Mouse (Mus musculus): ENCODE data around the gene Sh3gl3. TPM values are rescaled to one million over a fixed set of nuclear protein-coding genes. Genes with fewer than 3 reads are reported as not detected.

The Sh3gl3 gene
- not detected in 2 replicates for polyA plus RNA-seq (2012; ENCODE audit: insufficient read depth, low replicate concordance)

DNA sequence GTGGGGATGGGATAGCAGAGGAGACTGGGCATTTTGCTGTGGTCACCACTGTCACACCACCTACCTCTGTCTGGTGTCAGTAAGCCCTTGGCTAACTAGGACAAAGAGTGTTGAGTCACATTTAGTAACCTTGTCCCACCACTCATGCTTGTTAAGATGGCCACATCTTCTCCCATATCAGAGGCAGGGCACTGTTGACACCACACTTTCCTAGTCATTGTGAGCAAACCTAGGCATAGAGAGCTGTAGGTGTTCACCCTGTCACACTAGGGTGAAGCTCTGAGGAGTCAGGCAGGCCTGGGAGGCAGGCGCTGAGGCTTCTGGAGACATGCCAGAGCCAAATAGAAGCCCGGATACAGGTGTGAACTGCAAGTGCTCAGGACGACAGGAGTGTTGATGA lies at the start of gene Sh3gl3:
Gene Sh3gl3 (plus strand): TSS at position 301 of the 400 bp plus-strand sequence.
- no peak for TF ChIP-seq GATA1 (IDR thresholded peaks at IDR 0.05; ENCODE audit: borderline replicate concordance, low read length)
- TF ChIP-seq FLI1 (IDR thresholded peaks at IDR 0.05; ENCODE audit: low read length): no peak
- peaks cover 26% of the 10 kb centered on the region for H3K27me3 ChIP-seq (replicated peaks)
- peak within 1 kb of the TSS; percentile 71 for H3K4me3 ChIP-seq (replicated peaks)
- H3K4me1 ChIP-seq: peaks cover 9% of the 10 kb centered on the region
- H3K36me3 ChIP-seq (replicated peaks; ENCODE audit: low read length): no peaks in the 10 kb centered on the region
- H3K9me3 ChIP-seq: peaks cover 19% of the 10 kb centered on the region

DNA sequence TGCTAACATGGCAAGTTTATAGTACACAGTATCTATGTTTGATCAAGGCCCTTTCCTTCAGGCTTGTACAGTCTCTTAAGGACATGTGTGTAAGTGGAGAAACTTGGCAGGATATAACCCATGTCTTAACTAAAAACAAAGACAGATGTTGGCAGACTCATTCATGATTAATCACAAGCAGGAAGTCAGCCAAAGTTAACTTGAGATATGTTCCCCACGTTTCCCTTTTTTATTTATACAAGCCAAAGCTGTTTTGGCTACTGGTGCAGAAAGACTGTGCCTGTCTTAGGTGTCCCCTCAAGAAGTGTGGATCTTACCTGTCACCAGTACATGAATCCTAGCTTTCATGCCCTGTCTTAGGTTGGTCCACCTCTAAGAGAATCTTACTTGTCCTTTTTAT lies 35.4 kb upstream of the Sh3gl3 start:
- Histone ChIP-seq H3K9me3 (peaks cover 13% of the 10 kb centered on the region), H3K4me1 (no peaks in the 10 kb centered on the region), H3K4me3 (replicated peaks) (no peak overlapping the region), H3K27me3 (replicated peaks) (no peaks in the 10 kb centered on the region), H3K36me3 (replicated peaks; ENCODE audit: low read length) (no peaks in the 10 kb centered on the region)
- TF ChIP-seq FLI1 (IDR thresholded peaks at IDR 0.05; ENCODE audit: low read length) (no peak), GATA1 (IDR thresholded peaks at IDR 0.05; ENCODE audit: borderline replicate concordance, low read length) (no peak)

GRCm38 (mm10) chr7:82147151-82147550 lies 26.5 kb upstream of the Sh3gl3 start:
- Histone ChIP-seq H3K36me3 (replicated peaks; ENCODE audit: low read length) (no peaks in the 10 kb centered on the region), H3K4me1 (no peaks in the 10 kb centered on the region), H3K4me3 (replicated peaks) (no peak overlapping the region), H3K9me3 (peaks cover 5% of the 10 kb centered on the region; the same call in 1 of the 2 replicates), H3K27me3 (replicated peaks) (no peaks in the 10 kb centered on the region)
- no peak for TF ChIP-seq FLI1 (IDR thresholded peaks at IDR 0.05; ENCODE audit: low read length)
- no peak for TF ChIP-seq GATA1 (IDR thresholded peaks at IDR 0.05; ENCODE audit: borderline replicate concordance, low read length)

DNA sequence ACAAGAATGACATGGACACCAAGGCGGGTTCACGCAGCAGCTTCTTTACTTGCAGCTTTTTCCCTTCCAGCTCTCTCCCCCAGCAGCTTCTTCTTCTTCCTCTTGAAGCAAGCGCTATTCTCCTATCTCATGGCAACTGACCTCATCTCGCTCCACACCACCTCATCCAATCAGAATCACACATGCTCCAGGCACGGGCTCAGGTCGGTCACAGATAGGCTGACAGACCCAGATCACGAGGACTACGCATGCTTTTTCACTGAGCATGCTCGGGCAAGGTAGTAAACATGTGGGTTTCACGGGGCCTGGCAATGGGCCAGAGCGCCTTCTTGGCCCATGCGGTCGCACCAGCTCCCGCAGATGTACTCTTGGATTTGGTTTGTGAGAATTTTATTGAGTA lies 9.0 kb upstream of the Sh3gl3 start:
- TF ChIP-seq GATA1 (IDR thresholded peaks at IDR 0.05; ENCODE audit: borderline replicate concordance, low read length) (no peak), FLI1 (IDR thresholded peaks at IDR 0.05; ENCODE audit: low read length) (no peak)
- Histone ChIP-seq H3K27me3 (replicated peaks) (no peaks in the 10 kb centered on the region), H3K4me3 (replicated peaks) (no peak overlapping the region), H3K36me3 (replicated peaks; ENCODE audit: low read length) (no peaks in the 10 kb centered on the region), H3K9me3 (peaks cover 22% of the 10 kb centered on the region), H3K4me1 (no peaks in the 10 kb centered on the region)

- Histone ChIP-seq H3K4me3 (replicated peaks) (peak overlapping the region; percentile 71), H3K36me3 (replicated peaks; ENCODE audit: low read length) (no peaks in the 10 kb centered on the region), H3K4me1 (peaks cover 9% of the 10 kb centered on the region), H3K27me3 (replicated peaks) (peaks cover 26% of the 10 kb centered on the region), H3K9me3 (peaks cover 19% of the 10 kb centered on the region)
- TF ChIP-seq FLI1 (IDR thresholded peaks at IDR 0.05; ENCODE audit: low read length) (no peak), GATA1 (IDR thresholded peaks at IDR 0.05; ENCODE audit: borderline replicate concordance, low read length) (no peak)
These were observed 1.1 kb downstream of the Sh3gl3 start for GRCm38 (mm10) chr7:82174571-82175326.

GRCm38 (mm10) chr7:82175327-82175721 lies 1.7 kb downstream of the Sh3gl3 start:
- peaks cover 26% of the 10 kb centered on the region for H3K27me3 ChIP-seq (replicated peaks)
- H3K36me3 ChIP-seq (replicated peaks; ENCODE audit: low read length): no peaks in the 10 kb centered on the region
- peak overlapping the region; percentile 71 for H3K4me3 ChIP-seq (replicated peaks)
- H3K9me3 ChIP-seq: peaks cover 19% of the 10 kb centered on the region
- TF ChIP-seq GATA1 (IDR thresholded peaks at IDR 0.05; ENCODE audit: borderline replicate concordance, low read length): no peak
- TF ChIP-seq FLI1 (IDR thresholded peaks at IDR 0.05; ENCODE audit: low read length): no peak
- peaks cover 9% of the 10 kb centered on the region for H3K4me1 ChIP-seq

DNA sequence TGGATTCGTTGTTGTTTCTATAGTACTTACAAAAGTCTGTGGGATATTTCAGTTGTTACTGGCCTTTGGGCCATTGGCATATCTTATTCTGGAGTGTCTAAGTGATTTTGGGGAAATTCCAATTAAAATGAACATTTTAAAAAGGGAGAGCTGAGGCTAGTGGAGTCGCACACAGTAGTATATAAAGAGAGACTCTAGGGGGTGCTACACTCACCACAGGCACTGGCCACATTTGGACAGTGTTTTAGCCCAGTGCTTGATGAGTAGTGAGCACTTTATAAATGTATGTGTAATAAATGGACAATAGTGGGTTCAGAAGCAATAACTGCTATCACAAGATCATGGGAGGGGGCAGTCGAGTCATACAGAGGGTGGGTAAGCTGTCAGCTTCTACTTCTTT lies 2.6 kb downstream of the Sh3gl3 start:
- TF ChIP-seq FLI1 (IDR thresholded peaks at IDR 0.05; ENCODE audit: low read length) (no peak), GATA1 (IDR thresholded peaks at IDR 0.05; ENCODE audit: borderline replicate concordance, low read length) (no peak)

DNA sequence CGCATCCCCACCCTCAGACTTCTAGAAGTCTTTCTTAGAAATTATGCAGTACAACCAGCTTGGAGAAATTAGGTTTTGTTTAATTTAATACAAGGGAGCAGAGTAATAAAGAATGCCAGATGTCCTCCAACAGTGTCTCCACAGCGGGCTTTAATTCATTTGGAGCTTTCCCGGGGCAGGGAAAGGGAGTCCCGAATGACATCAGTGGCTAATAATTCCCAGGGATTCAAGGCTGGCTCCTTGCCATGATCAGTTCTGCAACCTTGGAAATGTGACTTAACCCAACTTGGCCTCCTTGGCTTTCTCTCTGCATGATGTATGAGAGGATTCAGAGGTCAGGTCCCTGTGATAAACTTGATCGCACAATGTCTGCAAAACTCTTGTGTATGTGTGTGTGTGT lies 3.7 kb downstream of the Sh3gl3 start:
- Histone ChIP-seq H3K4me1 (peaks cover 9% of the 10 kb centered on the region), H3K27me3 (replicated peaks) (peaks cover 26% of the 10 kb centered on the region), H3K9me3 (peaks cover 15% of the 10 kb centered on the region), H3K4me3 (replicated peaks) (no peak overlapping the region), H3K36me3 (replicated peaks; ENCODE audit: low read length) (no peaks in the 10 kb centered on the region)
- TF ChIP-seq FLI1 (IDR thresholded peaks at IDR 0.05; ENCODE audit: low read length) (no peak), GATA1 (IDR thresholded peaks at IDR 0.05; ENCODE audit: borderline replicate concordance, low read length) (no peak)

More for the DNA sequence above, 2.6 kb downstream of the Sh3gl3 start:
- peaks cover 26% of the 10 kb centered on the region for H3K27me3 ChIP-seq (replicated peaks)
- no peak overlapping the region for H3K4me3 ChIP-seq (replicated peaks)
- peaks cover 9% of the 10 kb centered on the region for H3K4me1 ChIP-seq
- H3K9me3 ChIP-seq: peaks cover 16% of the 10 kb centered on the region
- no peaks in the 10 kb centered on the region for H3K36me3 ChIP-seq (replicated peaks; ENCODE audit: low read length)

DNA sequence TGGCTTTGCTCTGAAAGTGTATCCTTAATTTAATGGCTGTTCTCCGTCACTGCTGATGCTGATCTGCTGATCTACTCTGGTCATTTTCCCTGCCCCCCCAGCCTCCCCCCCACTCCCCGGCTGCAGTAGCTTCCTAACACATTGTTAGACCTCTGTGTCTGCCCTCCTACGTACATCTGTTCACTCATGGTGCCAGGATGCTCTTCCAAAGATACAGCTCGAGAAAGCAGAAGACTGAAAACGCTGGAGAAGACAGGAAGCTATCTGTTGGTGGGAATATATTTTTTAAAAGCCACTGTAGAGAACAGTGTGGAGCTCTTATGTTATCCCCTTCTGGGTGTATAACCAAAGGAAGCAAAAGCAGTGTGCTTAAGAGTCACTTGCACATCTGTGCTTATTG lies 7.3 kb downstream of the Sh3gl3 start:
- Histone ChIP-seq H3K4me1 (no peaks in the 10 kb centered on the region), H3K9me3 (no peaks in the 10 kb centered on the region), H3K36me3 (replicated peaks; ENCODE audit: low read length) (no peaks in the 10 kb centered on the region), H3K4me3 (replicated peaks) (no peak overlapping the region), H3K27me3 (replicated peaks) (no peaks in the 10 kb centered on the region)
- TF ChIP-seq GATA1 (IDR thresholded peaks at IDR 0.05; ENCODE audit: borderline replicate concordance, low read length): no peak
- TF ChIP-seq FLI1 (IDR thresholded peaks at IDR 0.05; ENCODE audit: low read length): no peak

GRCm38 (mm10) chr7:82182781-82183180 lies 9.1 kb downstream of the Sh3gl3 start:
- TF ChIP-seq GATA1 (IDR thresholded peaks at IDR 0.05; ENCODE audit: borderline replicate concordance, low read length) (no peak), FLI1 (IDR thresholded peaks at IDR 0.05; ENCODE audit: low read length) (no peak)
- H3K36me3 ChIP-seq (replicated peaks; ENCODE audit: low read length): no peaks in the 10 kb centered on the region
- no peaks in the 10 kb centered on the region for H3K4me1 ChIP-seq
- H3K4me3 ChIP-seq (replicated peaks): no peak overlapping the region
- H3K9me3 ChIP-seq: no peaks in the 10 kb centered on the region
- H3K27me3 ChIP-seq (replicated peaks): no peaks in the 10 kb centered on the region

Measured in megakaryocyte, embryonic 14.5 days (primary cell).